Mouse (Mus musculus): ENCODE results near the gene Nepro. TPM values are rescaled to one million over a fixed set of nuclear protein-coding genes. Genes with fewer than 3 reads are reported as not detected.

Nepro gene
- polyA plus RNA-seq, 1 experiment, result 4.0 TPM

DNA sequence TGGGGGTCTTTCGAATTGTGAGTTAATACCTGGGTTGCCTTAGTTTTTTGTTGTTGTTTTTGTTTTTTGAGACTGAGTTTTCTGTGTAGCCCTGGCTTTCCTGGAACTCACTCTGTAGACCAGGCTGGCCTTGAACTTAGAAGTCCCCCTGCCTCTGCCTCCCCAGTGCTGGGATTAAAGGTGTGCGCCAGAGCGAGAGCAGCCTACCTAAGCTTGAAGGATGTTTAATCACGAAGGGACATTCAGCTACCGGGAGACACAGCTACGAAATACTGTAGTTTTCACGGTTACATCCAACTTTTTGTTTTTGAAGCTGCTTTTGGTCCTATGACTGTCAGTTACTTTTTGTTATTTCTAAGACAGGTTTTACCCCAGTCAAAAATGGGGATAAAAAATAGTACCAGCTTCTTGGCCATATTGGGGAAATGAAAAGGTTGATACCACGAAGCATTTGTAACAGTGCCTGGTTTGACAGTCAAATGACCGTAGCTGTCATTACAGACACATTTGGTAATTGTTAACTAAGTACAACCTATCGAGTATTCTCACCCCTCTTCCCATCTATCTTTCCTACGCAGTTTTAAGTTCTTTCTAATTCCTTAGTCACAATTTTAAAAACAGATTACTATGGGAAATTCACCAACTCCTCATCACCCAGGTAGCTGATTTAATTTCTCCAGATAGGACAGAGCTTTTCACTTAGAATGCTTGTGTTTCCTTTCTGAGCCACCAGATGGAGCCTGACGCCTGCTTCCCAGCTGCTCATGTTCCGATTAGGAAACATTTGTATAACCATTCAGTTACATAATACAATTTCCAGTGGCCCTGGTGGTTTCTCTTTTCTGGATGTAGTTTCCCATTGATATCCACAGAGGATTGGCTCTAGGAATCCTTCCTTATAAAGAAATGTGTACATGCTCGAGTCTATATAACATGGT is 1.5 kb downstream of the Nepro start:
- peak overlapping the region; percentile 96 for H3K4me3 ChIP-seq (ENCODE audit: insufficient read depth, low read depth, low read length)
- H3K4me1 ChIP-seq (ENCODE audit: control insufficient read depth, insufficient read depth, insufficient read length, low read length), result no peaks in the 10 kb centered on the region; the same call in 1 of the 2 replicates

GRCm38 (mm10) chr16:44727525-44727924 is 3.4 kb downstream of the Nepro start:
- H3K4me1 ChIP-seq (ENCODE audit: control insufficient read depth, insufficient read depth, insufficient read length, low read length), result no peaks in the 10 kb centered on the region; the same call in 1 of the 2 replicates
- no peak overlapping the region for H3K27ac ChIP-seq (replicated peaks; ENCODE audit: low read depth, low read length)
- no peak overlapping the region for H3K4me3 ChIP-seq (ENCODE audit: insufficient read depth, low read depth, low read length)

More for the DNA sequence above, 1.5 kb downstream of the Nepro start:
- H3K27ac ChIP-seq (replicated peaks; ENCODE audit: low read depth, low read length), result no peak overlapping the region

DNA sequence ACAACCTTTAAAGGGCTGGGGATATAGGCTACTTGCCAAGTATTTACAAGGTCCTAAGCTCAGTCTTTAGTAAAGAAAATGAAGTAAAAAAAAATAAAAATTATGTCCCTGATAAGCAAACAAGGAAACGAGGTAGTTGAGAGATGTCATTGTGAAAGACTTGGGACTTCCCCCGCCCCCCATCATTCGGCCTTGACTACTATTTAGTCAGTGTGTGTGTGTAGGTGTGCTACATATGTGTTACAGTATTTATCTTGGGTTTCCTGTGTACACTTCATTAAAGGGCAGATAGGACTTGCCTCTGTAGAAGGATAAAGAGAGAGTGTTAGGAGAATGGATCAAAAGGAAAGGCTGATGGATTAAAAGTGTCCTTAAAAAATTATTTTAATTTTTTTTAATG is 10.0 kb downstream of the Nepro start:
- Histone ChIP-seq H3K4me3 (ENCODE audit: insufficient read depth, low read depth, low read length) (no peak overlapping the region), H3K27ac (replicated peaks; ENCODE audit: low read depth, low read length) (no peak overlapping the region), H3K4me1 (ENCODE audit: control insufficient read depth, insufficient read depth, insufficient read length, low read length) (no peaks in the 10 kb centered on the region)

- no peaks in the 10 kb centered on the region for H3K4me1 ChIP-seq (ENCODE audit: control insufficient read depth, insufficient read depth, insufficient read length, low read length)
- H3K27ac ChIP-seq (replicated peaks; ENCODE audit: low read depth, low read length), result no peak overlapping the region
- no peak overlapping the region for H3K4me3 ChIP-seq (ENCODE audit: insufficient read depth, low read depth, low read length)
These were observed 11.6 kb downstream of the Nepro start for GRCm38 (mm10) chr16:44735676-44736075.

GRCm38 (mm10) chr16:44736118-44736517 is 12.0 kb downstream of the Nepro start:
- H3K27ac ChIP-seq (replicated peaks; ENCODE audit: low read depth, low read length), result no peak overlapping the region
- H3K4me1 ChIP-seq (ENCODE audit: control insufficient read depth, insufficient read depth, insufficient read length, low read length), result no peaks in the 10 kb centered on the region
- no peak overlapping the region for H3K4me3 ChIP-seq (ENCODE audit: insufficient read depth, low read depth, low read length)

GRCm38 (mm10) chr16:44742753-44743152 is 18.7 kb downstream of the Nepro start:
- Histone ChIP-seq H3K27ac (replicated peaks; ENCODE audit: low read depth, low read length) (no peak overlapping the region), H3K4me1 (ENCODE audit: control insufficient read depth, insufficient read depth, insufficient read length, low read length) (no peaks in the 10 kb centered on the region; the same call in 1 of the 2 replicates), H3K4me3 (ENCODE audit: insufficient read depth, low read depth, low read length) (no peak overlapping the region)

DNA sequence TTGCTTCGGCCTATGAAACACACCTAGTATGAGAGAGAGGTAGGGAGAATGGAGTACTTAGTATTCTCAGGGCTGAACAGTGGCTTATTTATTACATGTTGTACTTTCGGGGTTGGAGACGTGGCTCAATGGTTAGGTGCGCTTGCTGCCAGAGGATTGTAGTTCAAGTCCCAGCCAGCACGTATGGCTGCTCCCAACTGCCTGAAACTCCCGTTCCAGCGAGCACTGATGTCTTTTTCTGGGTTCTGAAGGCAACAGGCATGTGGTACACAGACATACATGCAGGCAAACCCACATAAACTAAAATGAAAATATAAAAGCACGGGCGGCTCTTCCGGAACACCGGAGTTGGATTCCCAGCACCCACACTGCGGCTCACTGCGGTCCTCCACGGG is 21.4 kb downstream of the Nepro start:
- Histone ChIP-seq H3K4me1 (ENCODE audit: control insufficient read depth, insufficient read depth, insufficient read length, low read length) (no peaks in the 10 kb centered on the region; the same call in 1 of the 2 replicates), H3K4me3 (ENCODE audit: insufficient read depth, low read depth, low read length) (peak overlapping the region; percentile 91), H3K27ac (replicated peaks; ENCODE audit: low read depth, low read length) (peak overlapping the region; percentile 94)

DNA sequence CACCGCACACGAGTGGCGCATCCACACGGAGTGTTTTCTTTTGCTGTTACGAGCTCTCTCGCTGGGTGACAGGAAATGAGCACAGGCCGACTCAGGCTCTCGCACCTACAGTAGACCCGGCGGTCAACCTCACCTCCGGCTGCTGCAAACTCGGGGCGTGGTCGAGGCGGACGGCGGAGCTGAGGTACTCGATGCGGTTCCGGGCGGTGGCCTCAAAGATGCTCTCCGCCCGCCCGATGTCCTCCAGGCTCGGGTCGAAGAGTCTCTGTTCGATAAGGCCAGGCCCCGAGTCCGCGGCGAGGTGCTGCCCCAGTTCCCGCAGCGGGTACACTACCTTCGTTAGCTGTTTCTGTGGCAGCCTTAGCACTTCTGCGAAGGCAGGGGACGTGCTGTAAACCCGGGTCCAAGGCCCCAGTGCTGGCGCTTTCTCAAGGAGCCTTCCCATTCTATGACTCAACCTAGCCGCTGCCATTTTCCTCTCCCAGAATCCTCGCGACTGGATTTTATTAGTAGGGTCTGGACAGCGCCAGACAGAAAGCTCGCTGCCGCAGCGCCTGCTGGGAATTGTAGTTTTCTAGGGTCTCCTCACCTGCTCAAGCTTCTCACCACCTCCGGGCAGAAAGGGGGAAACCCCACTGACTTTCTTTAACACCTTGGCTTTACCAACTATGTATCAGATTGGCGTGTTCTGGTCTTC is 21.9 kb downstream of the Nepro start, which contains the start of gene Gtpbp8:
Gene Gtpbp8, minus strand, starts transcription at position 498 of the 697 bp plus-strand sequence.
- peak within 1 kb of the TSS; percentile 94 for H3K27ac ChIP-seq (replicated peaks; ENCODE audit: low read depth, low read length)
- H3K4me3 ChIP-seq (ENCODE audit: insufficient read depth, low read depth, low read length), result peak within 1 kb of the TSS; percentile 91
- no peaks in the 10 kb centered on the region; the same call in 1 of the 2 replicates for H3K4me1 ChIP-seq (ENCODE audit: control insufficient read depth, insufficient read depth, insufficient read length, low read length)

GRCm38 (mm10) chr16:44748007-44748406 is 23.9 kb downstream of the Nepro start:
- H3K4me3 ChIP-seq (ENCODE audit: insufficient read depth, low read depth, low read length), result no peak overlapping the region
- H3K27ac ChIP-seq (replicated peaks; ENCODE audit: low read depth, low read length), result no peak overlapping the region

GRCm38 (mm10) chr16:44757700-44758099 is 33.6 kb downstream of the Nepro start:
- Histone ChIP-seq H3K27ac (replicated peaks; ENCODE audit: low read depth, low read length) (peak overlapping the region; percentile 31; the same call in 1 of the 2 replicates), H3K4me1 (ENCODE audit: control insufficient read depth, insufficient read depth, insufficient read length, low read length) (no peaks in the 10 kb centered on the region), H3K4me3 (ENCODE audit: insufficient read depth, low read depth, low read length) (no peak overlapping the region)

More at GRCm38 (mm10) chr16:44748007-44748406, 23.9 kb downstream of the Nepro start:
- no peaks in the 10 kb centered on the region; the same call in 1 of the 2 replicates for H3K4me1 ChIP-seq (ENCODE audit: control insufficient read depth, insufficient read depth, insufficient read length, low read length)

DNA sequence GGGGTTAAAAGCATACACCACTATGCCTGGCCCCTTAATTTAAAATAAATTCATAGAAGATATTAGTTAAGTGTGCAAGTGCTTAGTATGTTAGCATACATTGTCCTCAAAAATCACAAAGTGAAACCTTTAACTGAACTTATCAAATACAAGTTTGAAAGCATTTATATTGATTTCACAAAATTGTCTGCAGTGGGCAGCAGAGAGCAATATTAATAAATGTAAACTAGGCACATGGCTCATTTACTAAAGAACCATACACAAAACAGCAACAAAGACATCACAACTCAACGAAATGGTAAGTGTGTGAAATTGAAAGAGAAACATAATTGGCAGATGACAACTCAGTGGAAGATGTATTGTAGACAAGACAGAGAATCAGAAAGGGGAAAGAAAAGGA is 37.7 kb downstream of the Nepro start:
- Histone ChIP-seq H3K27ac (replicated peaks; ENCODE audit: low read depth, low read length) (no peak overlapping the region), H3K4me3 (ENCODE audit: insufficient read depth, low read depth, low read length) (no peak overlapping the region), H3K4me1 (ENCODE audit: control insufficient read depth, insufficient read depth, insufficient read length, low read length) (no peaks in the 10 kb centered on the region)

DNA sequence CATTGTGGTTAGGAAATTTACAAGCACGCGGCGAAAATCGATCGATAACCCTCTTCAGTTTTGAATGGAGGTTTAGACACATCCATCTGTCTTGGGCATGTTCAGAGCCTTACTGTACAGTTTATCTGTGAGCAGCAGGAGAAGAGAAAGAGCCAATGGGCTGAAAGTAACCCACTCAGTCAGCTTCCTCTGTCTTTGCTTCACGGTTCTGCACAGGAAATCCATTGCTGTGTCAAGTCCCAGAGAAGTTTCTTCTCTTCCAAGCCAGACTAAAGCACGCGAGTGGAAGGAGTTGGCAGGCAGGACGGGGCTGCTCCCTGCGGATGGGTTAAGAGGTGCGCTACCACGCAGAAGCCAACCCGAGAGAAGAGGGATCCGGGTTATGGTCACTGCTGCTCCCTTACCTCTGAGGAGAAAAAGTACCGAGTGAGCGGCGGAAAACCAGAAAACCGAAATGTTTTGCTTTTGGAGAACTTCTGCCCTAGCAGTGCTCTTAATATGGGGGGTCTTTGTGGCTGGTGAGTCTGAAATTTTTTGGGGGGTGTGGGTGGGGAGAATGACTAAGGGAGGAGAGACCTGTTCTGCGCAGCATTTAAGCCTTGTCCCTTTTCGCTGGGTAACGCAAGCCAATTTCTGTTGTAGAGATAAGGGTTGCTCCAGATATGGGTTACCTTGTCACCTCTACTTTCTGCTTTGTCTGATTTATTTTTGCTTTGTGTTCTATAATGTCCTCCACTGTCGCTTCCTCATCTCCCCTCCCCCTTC is 41.6 kb downstream of the Nepro start, which contains the start of gene Cd200r1:
Gene Cd200r1, plus strand, starts transcription at position 182 of the 765 bp plus-strand sequence.
- peak within 1 kb of the TSS; percentile 55 for H3K4me3 ChIP-seq (ENCODE audit: insufficient read depth, low read depth, low read length)
- H3K4me1 ChIP-seq (ENCODE audit: control insufficient read depth, insufficient read depth, insufficient read length, low read length), result no peaks in the 10 kb centered on the region

GRCm38 (mm10) chr16:44766320-44766892 is 42.3 kb downstream of the Nepro start:
- Histone ChIP-seq H3K4me1 (ENCODE audit: control insufficient read depth, insufficient read depth, insufficient read length, low read length) (no peaks in the 10 kb centered on the region), H3K27ac (replicated peaks; ENCODE audit: low read depth, low read length) (peak overlapping the region; percentile 70; the same call in 1 of the 2 replicates), H3K4me3 (ENCODE audit: insufficient read depth, low read depth, low read length) (peak overlapping the region; percentile 55)

More for the DNA sequence above, 41.6 kb downstream of the Nepro start, which contains the start of gene Cd200r1:
- H3K27ac ChIP-seq (replicated peaks; ENCODE audit: low read depth, low read length), result peak within 1 kb of the TSS; percentile 70; the same call in 1 of the 2 replicates

GRCm38 (mm10) chr16:44767506-44767905 is 43.4 kb downstream of the Nepro start:
- H3K4me3 ChIP-seq (ENCODE audit: insufficient read depth, low read depth, low read length), result no peak overlapping the region
- H3K4me1 ChIP-seq (ENCODE audit: control insufficient read depth, insufficient read depth, insufficient read length, low read length), result no peaks in the 10 kb centered on the region
- peak overlapping the region; percentile 21 for H3K27ac ChIP-seq (replicated peaks; ENCODE audit: low read depth, low read length)

Measured in brown adipose tissue, adult 24 weeks (tissue).